Mouse (Mus musculus) liver, embryonic 12.5 days (tissue): ENCODE measurements around the gene Lrrc63. TPM values are rescaled to one million over a fixed set of nuclear protein-coding genes. Genes with fewer than 3 reads are reported as not detected.
A peak's percentile ranks its signal among the peaks of the same experiment; 100 is the strongest.

Experiments
- ATAC-seq: fragments of 200-750 bp; cut with Nextera tagmentation; 2 replicates; pipeline ENCODE4 v1.8.0; 2017; ENCODE audit warnings: moderate number of reproducible peaks, mild to moderate bottlenecking, moderate library complexity
- H3K27ac ChIP-seq: fragments of 300-500 bp; sonication (generic); 2 replicates; pipeline ENCODE4 v1.5.1; 2016; ENCODE audit warnings: mild to moderate bottlenecking
- H3K27me3 ChIP-seq: fragments of 300-500 bp; sonication (generic); replicated peaks from 2 replicates; pipeline ENCODE4 v1.6.1; 2016; ENCODE audit warnings: mild to moderate bottlenecking, moderate library complexity
- H3K36me3 ChIP-seq: fragments of 300-500 bp; sonication (generic); 2 replicates; pipeline ENCODE4 v1.6.1; 2016; ENCODE audit warnings: mild to moderate bottlenecking, moderate library complexity
- H3K4me1 ChIP-seq: fragments of 300-500 bp; sonication (generic); 2 replicates; pipeline ENCODE4 v1.6.1; 2016
- H3K4me2 ChIP-seq: fragments of 300-500 bp; sonication (generic); 2 replicates; pipeline ENCODE4 v1.6.1; 2016; ENCODE audit warnings: mild to moderate bottlenecking, moderate library complexity
- H3K4me3 ChIP-seq: fragments of 300-500 bp; sonication (generic); 2 replicates; pipeline ENCODE4 v1.5.1; 2016; ENCODE audit warnings: mild to moderate bottlenecking, moderate library complexity
- H3K9ac ChIP-seq: fragments of 300-500 bp; sonication (generic); 2 replicates; pipeline ENCODE4 v1.6.1; 2016; ENCODE audit warnings: mild to moderate bottlenecking, moderate library complexity
- H3K9me3 ChIP-seq: fragments of 300-500 bp; sonication (generic); replicated peaks from 2 replicates; pipeline ENCODE4 v1.6.1; 2016; ENCODE audit warnings: mild to moderate bottlenecking, moderate library complexity
- WGBS: fragments of 180-500 bp; shearing (Covaris S2); methylation state at CpG from one replicate; pipeline ENCODE4 v1.1.7; 2016; ENCODE audit not compliant: insufficient replicate concordance; 5-methylcytosine and 5-hydroxymethylcytosine counted together
- polyA plus RNA-seq: library from polyadenylated mRNA; unstranded; fragments of >200 nt; fragmentation: Nextera tagmentation; extraction: Ambion mirVana; gene quantifications from 2 replicates; pipeline ENCODE4 v1.2.1, GENCODE M21; 2016

Lrrc63 gene
- polyA plus RNA-seq, 1 experiment from 2014 or later: not detected

- peak overlapping the region; percentile 28 for H3K27ac ChIP-seq
These were observed 749 bp upstream of the Lrrc63 start for GRCm38 (mm10) chr14:75131324-75131935.

GRCm38 (mm10) chr14:75121658-75122057 is 9.0 kb downstream of the Lrrc63 start:
- no peak for ATAC-seq
- no peak overlapping the region for H3K4me3 ChIP-seq
- no peaks in the 10 kb centered on the region for H3K36me3 ChIP-seq
- 59% methylated on average over 8 of the region's 8 CpGs for WGBS
- no peak overlapping the region for H3K27ac ChIP-seq
- H3K27me3 ChIP-seq: no peaks in the 10 kb centered on the region; the same call in 1 of the 2 replicates
- no peak overlapping the region for H3K4me2 ChIP-seq
- no peak overlapping the region for H3K9ac ChIP-seq
- no peaks in the 10 kb centered on the region for H3K9me3 ChIP-seq
- H3K4me1 ChIP-seq: no peaks in the 10 kb centered on the region

More at GRCm38 (mm10) chr14:75131324-75131935, 749 bp upstream of the Lrrc63 start:
- Histone ChIP-seq H3K4me3 (peak overlapping the region; percentile 75), H3K4me1 (peaks cover 42% of the 10 kb centered on the region), H3K27me3 (peaks cover 24% of the 10 kb centered on the region), H3K9ac (peak overlapping the region; percentile 79), H3K36me3 (no peaks in the 10 kb centered on the region), H3K9me3 (no peaks in the 10 kb centered on the region), H3K4me2 (peak overlapping the region; percentile 94)
- ATAC-seq: peak; percentile 42
- WGBS: 4% methylated on average over 12 of the region's 12 CpGs

DNA sequence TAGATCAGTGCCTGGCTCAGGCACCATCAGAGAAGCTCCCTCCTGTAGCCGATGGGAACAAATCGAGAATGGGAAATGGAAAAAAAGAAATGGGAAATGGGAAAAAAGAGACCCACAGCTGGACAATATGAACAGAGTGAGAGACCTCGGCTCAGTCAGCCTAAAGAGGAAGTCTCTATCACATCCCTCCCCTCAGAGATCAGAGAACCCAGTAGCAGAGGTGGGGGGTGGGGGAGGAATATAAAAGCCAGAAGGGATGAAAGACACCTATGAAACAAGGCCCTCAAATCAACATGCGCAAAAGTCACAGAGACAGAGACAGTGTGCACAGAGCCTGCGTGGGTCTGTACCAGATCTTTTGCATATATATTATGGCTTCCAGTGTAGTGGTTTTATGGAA is 27.7 kb downstream of the Lrrc63 start:
- H3K4me1 ChIP-seq: no peaks in the 10 kb centered on the region
- H3K9me3 ChIP-seq: no peaks in the 10 kb centered on the region
- WGBS: 64% methylated on average over 5 of the region's 5 CpGs
- no peak overlapping the region for H3K4me3 ChIP-seq
- no peak for ATAC-seq
- H3K27ac ChIP-seq: no peak overlapping the region
- H3K9ac ChIP-seq: no peak overlapping the region
- no peaks in the 10 kb centered on the region for H3K36me3 ChIP-seq
- H3K27me3 ChIP-seq: no peaks in the 10 kb centered on the region
- no peak overlapping the region for H3K4me2 ChIP-seq

- Histone ChIP-seq H3K27me3 (no peaks in the 10 kb centered on the region; the same call in 1 of the 2 replicates), H3K4me3 (no peak overlapping the region), H3K9me3 (no peaks in the 10 kb centered on the region), H3K9ac (no peak overlapping the region), H3K4me2 (no peak overlapping the region), H3K36me3 (no peaks in the 10 kb centered on the region), H3K4me1 (no peaks in the 10 kb centered on the region), H3K27ac (no peak overlapping the region)
- WGBS: 59% methylated on average over 6 of the region's 6 CpGs
- no peak for ATAC-seq
These were observed 52.7 kb downstream of the Lrrc63 start for GRCm38 (mm10) chr14:75077946-75078345.

DNA sequence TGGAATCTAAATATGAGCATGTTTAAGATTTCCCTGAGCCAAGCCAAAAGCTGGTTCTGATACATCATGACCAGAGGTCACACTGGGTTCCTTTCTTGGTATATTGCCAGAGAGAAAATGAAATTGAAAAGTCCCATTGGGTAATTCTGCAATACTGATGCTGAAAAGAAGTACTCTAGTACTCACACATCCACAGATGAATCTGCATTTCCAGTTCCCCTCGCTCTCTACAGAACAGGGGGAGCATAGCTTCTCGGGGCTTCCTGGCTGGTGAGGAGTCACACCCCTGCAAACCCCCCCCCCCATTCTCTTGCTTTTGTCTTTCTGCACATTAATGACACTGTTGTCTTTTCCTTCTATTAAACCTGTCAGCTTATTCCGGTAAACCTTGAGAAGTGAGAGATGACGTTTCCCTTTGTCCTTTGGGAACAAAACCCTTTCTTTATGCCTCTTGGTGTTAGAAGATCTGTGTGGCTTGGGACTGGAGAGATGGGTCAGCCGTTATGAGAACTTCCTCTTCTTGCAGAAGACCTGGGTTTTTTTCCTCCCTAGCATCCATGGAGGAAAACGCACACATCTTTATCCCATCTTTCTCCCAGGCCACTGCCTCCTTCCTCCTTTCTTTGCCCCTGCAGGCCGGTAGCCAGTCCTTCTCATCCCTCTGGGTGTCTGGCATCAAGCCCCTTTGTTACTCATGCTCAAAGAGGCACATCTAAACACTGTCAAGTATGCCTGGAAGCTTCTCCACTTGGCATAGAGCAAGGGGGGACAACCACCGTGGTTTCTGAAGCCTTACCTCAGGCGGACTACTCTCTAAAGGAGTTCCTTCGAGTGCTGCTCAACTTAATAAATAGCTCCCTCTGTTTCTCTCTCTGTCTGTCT is 55.1 kb downstream of the Lrrc63 start:
- H3K4me1 ChIP-seq: no peaks in the 10 kb centered on the region
- H3K27ac ChIP-seq: no peak overlapping the region
- no peaks in the 10 kb centered on the region for H3K9me3 ChIP-seq
- no peak for ATAC-seq
- H3K9ac ChIP-seq: no peak overlapping the region
- H3K4me3 ChIP-seq: no peak overlapping the region
- no peaks in the 10 kb centered on the region for H3K36me3 ChIP-seq
- 51% methylated on average over 10 of the region's 10 CpGs for WGBS
- H3K27me3 ChIP-seq: no peaks in the 10 kb centered on the region; the same call in 1 of the 2 replicates
- no peak overlapping the region for H3K4me2 ChIP-seq

DNA sequence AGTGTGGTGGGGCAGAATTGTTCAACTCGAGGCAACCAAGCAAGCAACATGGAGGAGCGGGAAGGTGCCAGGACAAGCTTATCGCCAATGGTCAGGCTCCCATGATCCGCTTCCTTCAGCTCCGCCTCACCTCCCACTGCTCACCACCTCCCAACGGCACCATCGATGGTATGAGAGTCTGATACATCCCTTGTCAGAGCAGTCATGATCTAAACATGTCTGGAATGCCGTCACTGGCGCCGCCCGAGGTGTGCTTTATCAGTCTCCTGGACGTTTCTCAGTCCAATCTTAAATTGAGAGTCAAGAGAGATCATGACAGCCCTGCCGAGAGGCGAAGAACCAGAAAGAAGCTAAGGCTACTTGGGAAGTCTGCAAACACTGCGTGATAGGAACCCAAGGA is 59.6 kb downstream of the Lrrc63 start:
- 73% methylated on average over 15 of the region's 15 CpGs for WGBS
- Histone ChIP-seq H3K9me3 (no peaks in the 10 kb centered on the region), H3K4me1 (peaks cover 18% of the 10 kb centered on the region), H3K9ac (no peak overlapping the region), H3K4me2 (no peak overlapping the region), H3K36me3 (no peaks in the 10 kb centered on the region), H3K27me3 (no peaks in the 10 kb centered on the region; the same call in 1 of the 2 replicates), H3K27ac (no peak overlapping the region), H3K4me3 (no peak overlapping the region)
- ATAC-seq: no peak

DNA sequence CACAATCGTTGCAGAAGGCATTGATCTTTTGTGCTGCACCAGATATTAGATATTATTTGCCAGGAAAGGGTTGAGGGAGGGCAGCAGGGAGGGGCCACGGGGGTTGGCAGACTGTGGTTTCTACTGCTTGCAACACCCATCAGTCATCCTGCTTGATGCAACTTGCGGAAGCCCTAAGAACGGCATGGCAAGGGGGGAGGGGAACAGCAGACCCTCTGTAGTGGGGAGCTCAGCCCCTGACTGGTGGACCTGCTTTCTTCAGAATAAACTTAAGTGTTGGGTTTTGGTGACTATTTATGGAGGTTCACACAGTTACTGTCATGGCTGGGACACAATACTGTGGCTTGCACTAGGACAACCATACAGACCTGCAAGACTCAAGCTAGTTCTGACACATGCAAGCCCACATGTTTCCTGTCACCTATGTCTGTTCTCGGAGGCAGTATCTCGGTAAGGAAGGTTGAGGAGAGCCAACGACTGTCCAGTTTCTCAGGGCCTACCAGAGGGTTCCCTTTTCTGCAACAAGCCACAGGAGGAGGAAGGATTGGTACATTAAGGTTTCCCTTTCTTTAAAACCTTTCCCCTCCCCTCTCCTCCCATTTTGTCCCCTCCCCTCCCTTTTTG is 61.2 kb downstream of the Lrrc63 start:
- no peaks in the 10 kb centered on the region for H3K27me3 ChIP-seq
- no peak overlapping the region for H3K9ac ChIP-seq
- peak; percentile 32; the same call in 1 of the 2 replicates for ATAC-seq
- peak overlapping the region; percentile 36; the same call in 1 of the 2 replicates for H3K27ac ChIP-seq
- peaks cover 18% of the 10 kb centered on the region for H3K4me1 ChIP-seq
- WGBS: 20% methylated on average over 7 of the region's 7 CpGs
- H3K36me3 ChIP-seq: no peaks in the 10 kb centered on the region
- no peaks in the 10 kb centered on the region for H3K9me3 ChIP-seq
- no peak overlapping the region for H3K4me3 ChIP-seq
- H3K4me2 ChIP-seq: peak overlapping the region; percentile 55

DNA sequence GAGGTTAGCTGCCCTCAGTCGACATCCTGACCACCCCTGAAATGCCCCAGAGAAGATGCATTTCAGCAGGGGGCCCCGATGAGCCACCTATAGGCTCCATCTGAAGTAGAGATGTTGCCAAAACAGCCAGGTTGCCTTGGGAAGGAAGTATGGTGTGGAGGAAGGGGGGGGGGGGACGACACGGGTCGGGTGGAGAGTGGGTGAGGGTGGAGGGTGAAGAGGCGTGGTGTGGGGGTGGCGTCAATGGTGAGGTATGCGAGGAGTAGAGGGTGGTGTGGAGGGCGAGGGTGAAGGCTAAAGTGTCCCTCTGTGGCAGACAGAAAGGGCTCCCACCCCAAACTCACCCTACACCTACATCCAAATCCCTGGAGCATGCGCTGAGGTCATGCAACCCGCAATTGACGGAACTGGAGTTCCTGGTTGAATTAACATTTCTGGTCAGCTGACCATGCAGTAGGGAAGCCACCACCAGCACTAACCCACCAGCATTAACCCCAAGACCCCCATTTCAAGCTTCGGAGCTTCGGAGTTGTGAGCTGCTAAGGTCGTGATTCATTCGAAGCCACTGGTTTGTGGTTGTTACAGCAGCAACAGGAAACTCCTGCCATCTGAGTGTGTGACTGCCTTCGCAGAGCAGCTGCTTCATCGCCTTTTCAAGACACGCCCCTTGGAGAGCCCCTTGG is 62.1 kb downstream of the Lrrc63 start:
- Histone ChIP-seq H3K4me3 (no peak overlapping the region), H3K36me3 (no peaks in the 10 kb centered on the region), H3K4me2 (peak overlapping the region; percentile 55), H3K27ac (no peak overlapping the region), H3K27me3 (no peaks in the 10 kb centered on the region), H3K9ac (peak overlapping the region; percentile 27; the same call in 1 of the 2 replicates), H3K9me3 (no peaks in the 10 kb centered on the region), H3K4me1 (peaks cover 18% of the 10 kb centered on the region)
- ATAC-seq: no peak
- 24% methylated on average over 18 of the region's 19 CpGs for WGBS

DNA sequence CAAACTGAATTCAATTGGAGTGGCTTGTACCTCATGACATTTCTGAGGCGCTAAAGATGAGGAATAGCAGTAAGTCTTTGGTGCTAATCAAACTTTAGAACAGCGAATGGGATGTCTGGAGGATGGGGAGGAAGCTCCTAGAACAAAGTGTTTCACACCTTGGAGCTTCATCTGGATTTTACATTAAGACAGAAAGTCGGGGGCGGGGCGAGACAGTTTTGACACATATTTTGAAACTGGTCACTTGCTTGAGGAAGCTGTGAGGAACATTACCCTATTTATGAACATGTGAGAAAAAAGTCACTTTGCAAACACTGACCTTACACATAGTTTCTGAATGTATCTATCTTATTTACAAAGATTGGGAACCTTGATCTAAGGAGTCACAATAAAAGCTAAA is 65.5 kb downstream of the Lrrc63 start:
- ATAC-seq: no peak
- WGBS: 79% methylated on average over 5 of the region's 5 CpGs
- Histone ChIP-seq H3K36me3 (no peaks in the 10 kb centered on the region), H3K9me3 (no peaks in the 10 kb centered on the region), H3K27ac (no peak overlapping the region), H3K4me2 (no peak overlapping the region), H3K4me1 (peaks cover 17% of the 10 kb centered on the region), H3K9ac (no peak overlapping the region), H3K4me3 (no peak overlapping the region), H3K27me3 (no peaks in the 10 kb centered on the region)

DNA sequence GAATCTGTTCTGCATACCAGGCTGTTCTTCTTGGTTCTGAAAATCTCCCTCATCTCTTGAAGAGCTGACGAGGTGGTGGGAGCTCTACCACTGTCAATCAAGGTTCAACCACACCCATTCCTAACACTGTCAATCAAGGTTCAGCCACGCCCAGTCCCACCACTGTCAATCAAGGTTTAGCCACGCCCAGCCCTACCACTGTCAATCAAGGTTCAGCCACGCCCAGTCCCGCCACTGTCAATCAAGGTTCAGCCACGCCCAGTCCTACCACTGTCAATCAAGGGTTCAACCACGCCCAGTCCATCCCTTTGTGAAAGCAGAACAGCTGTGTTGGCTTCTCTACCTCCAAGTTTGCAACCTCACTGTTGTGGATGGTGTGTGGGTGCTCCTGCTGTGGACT is 66.2 kb downstream of the Lrrc63 start:
- 56% methylated on average over 7 of the region's 7 CpGs for WGBS
- Histone ChIP-seq H3K9me3 (no peaks in the 10 kb centered on the region), H3K27me3 (no peaks in the 10 kb centered on the region), H3K9ac (no peak overlapping the region), H3K4me3 (no peak overlapping the region), H3K36me3 (no peaks in the 10 kb centered on the region), H3K4me1 (peaks cover 12% of the 10 kb centered on the region), H3K27ac (no peak overlapping the region), H3K4me2 (no peak overlapping the region)
- peak; percentile 46 for ATAC-seq

DNA sequence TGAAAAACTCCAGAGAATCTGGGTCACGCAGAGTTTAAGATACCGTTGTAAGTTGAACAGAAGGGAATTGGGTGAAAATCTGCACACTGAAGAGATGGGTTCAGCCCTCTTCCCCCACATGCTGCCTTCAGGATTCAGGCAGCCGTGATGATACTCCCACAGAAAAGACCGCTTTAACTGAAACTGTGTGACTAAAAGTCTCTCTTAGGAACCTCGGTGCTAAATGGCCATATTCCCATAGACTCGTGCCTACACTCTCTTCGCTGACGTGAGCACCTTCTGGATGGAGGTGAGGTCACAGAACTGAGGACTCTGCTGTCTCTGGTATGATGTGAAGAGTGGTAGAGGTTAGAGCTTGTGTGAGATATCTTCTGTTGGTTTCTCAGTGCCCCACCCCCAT is 66.7 kb downstream of the Lrrc63 start:
- no peaks in the 10 kb centered on the region for H3K36me3 ChIP-seq
- ATAC-seq: no peak
- H3K4me2 ChIP-seq: no peak overlapping the region
- peaks cover 6% of the 10 kb centered on the region for H3K4me1 ChIP-seq
- WGBS: 82% methylated on average over 8 of the region's 8 CpGs
- no peak overlapping the region for H3K27ac ChIP-seq
- no peaks in the 10 kb centered on the region for H3K27me3 ChIP-seq
- no peaks in the 10 kb centered on the region for H3K9me3 ChIP-seq
- no peak overlapping the region for H3K9ac ChIP-seq
- H3K4me3 ChIP-seq: no peak overlapping the region
